Mouse (Mus musculus) midbrain, embryonic 10.5 days (tissue): ENCODE measurements at regions not wholly inside any gene's neighbourhood (a gene's known extent, or its start where the extent isn't known, plus 50 kb on each side); places are given as distances from the start of the nearest gene placed in this dataset.

Experiments
- DNase-seq: peaks from one replicate; pipeline ENCODE4 v3.0.0-alpha.2; 2017; ENCODE audit warnings: low spot score
- H3K27ac ChIP-seq: fragments of 300-500 bp; sonication (generic); replicated peaks from 2 replicates; pipeline ENCODE4 v1.5.1; 2016; ENCODE audit warnings: mild to moderate bottlenecking
- H3K27me3 ChIP-seq: fragments of 300-500 bp; sonication (generic); 2 replicates; pipeline ENCODE4 v1.6.1; 2016; ENCODE audit warnings: low read depth, mild to moderate bottlenecking; ENCODE audit not compliant: poor library complexity, severe bottlenecking
- H3K36me3 ChIP-seq: fragments of 300-500 bp; sonication (generic); 2 replicates; pipeline ENCODE4 v1.6.1; 2016; ENCODE audit warnings: mild to moderate bottlenecking, moderate library complexity
- H3K4me1 ChIP-seq: fragments of 300-500 bp; sonication (generic); 2 replicates; pipeline ENCODE4 v1.6.1; 2016
- H3K4me3 ChIP-seq: fragments of 300-500 bp; sonication (generic); 2 replicates; pipeline ENCODE4 v1.5.1; 2016; ENCODE audit warnings: mild to moderate bottlenecking, moderate library complexity
- H3K9me3 ChIP-seq: fragments of 300-500 bp; sonication (generic); replicated peaks from 2 replicates; pipeline ENCODE4 v1.6.1; 2016; ENCODE audit warnings: mild to moderate bottlenecking
- WGBS: fragments of 180-500 bp; shearing (Covaris S2); methylation state at CpG from one replicate; pipeline ENCODE4 v1.1.7; 2016; 5-methylcytosine and 5-hydroxymethylcytosine counted together

DNA sequence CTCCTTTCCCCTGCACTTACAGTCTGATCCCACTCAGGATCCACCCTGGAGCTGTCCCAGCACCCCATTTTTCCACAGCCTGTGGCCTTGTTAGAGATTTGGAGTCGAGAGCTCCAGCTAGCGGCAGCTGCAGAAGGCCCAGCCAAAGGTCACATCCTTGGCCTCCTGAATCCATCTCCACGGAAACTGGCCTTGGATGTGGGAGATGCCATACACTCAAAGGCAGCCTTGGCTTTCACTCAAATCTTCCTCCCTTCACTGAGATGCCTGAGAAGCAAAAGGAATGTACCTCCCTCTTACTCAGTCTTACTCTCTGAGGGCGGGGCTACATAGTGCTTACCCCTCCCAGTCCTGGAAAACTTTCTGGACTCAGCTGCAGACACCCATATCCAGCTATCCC, 56.2 kb upstream of the Ky start:
- H3K9me3 ChIP-seq, result no peaks in the 10 kb centered on the region
- peak; percentile 43 for DNase-seq
- no peaks in the 10 kb centered on the region for H3K27me3 ChIP-seq
- peaks cover 8% of the 10 kb centered on the region for H3K4me1 ChIP-seq
- H3K4me3 ChIP-seq, result no peak overlapping the region
- peak overlapping the region; percentile 42; the same call in 1 of the 2 replicates for H3K27ac ChIP-seq
- 54% methylated on average over 4 of the region's 4 CpGs for WGBS
- no peaks in the 10 kb centered on the region for H3K36me3 ChIP-seq

- Histone ChIP-seq H3K27me3 (no peaks in the 10 kb centered on the region), H3K36me3 (no peaks in the 10 kb centered on the region), H3K9me3 (no peaks in the 10 kb centered on the region), H3K27ac (no peak overlapping the region), H3K4me3 (no peak overlapping the region), H3K4me1 (peaks cover 8% of the 10 kb centered on the region)
- 83% methylated on average over 2 of the region's 2 CpGs for WGBS
- DNase-seq, result no peak
These were observed 59.5 kb upstream of the Ky start for GRCm38 (mm10) chr9:102446066-102446465.

DNA sequence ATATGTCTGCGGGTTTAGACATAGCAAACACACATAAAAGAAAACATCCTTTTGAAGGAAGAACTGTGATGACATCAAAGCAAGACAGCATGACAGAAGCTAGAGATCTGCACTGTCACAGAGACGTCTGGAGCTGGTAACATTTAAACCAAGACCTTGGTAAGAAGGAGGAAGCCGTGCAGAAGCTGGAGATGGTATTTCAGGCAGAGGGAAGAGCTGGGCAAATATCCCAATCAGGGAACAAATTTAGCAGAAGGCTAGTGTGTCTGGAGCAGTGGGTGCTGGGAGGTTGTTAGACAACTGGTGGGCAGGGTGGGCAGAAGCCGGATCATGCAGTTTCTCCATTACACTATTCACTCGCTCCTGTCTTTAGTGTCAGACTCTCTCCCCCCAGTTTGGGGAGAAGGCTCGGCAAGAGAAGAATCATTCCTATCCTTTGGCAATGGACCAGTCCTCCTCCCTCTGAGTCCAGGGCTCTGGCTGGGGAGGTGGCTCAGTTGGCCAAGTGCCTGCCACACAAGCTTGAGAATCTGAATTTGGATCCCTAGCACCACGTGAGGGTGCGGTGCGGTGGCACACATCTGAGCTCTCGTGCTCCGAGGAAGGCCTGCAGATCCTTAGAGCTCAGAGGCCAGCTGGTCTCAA, 63.2 kb upstream of the Ky start:
- no peak for DNase-seq
- Histone ChIP-seq H3K4me1 (no peaks in the 10 kb centered on the region), H3K4me3 (no peak overlapping the region), H3K27me3 (no peaks in the 10 kb centered on the region), H3K27ac (no peak overlapping the region), H3K9me3 (no peaks in the 10 kb centered on the region), H3K36me3 (no peaks in the 10 kb centered on the region)
- 88% methylated on average over 11 of the region's 11 CpGs for WGBS

GRCm38 (mm10) chr9:102437641-102438040, 67.9 kb upstream of the Ky start:
- Histone ChIP-seq H3K4me1 (peaks cover 4% of the 10 kb centered on the region; the same call in 1 of the 2 replicates), H3K27me3 (no peaks in the 10 kb centered on the region), H3K4me3 (no peak overlapping the region), H3K36me3 (no peaks in the 10 kb centered on the region), H3K27ac (no peak overlapping the region), H3K9me3 (no peaks in the 10 kb centered on the region)
- 90% methylated on average over 3 of the region's 3 CpGs for WGBS
- DNase-seq, result no peak

DNA sequence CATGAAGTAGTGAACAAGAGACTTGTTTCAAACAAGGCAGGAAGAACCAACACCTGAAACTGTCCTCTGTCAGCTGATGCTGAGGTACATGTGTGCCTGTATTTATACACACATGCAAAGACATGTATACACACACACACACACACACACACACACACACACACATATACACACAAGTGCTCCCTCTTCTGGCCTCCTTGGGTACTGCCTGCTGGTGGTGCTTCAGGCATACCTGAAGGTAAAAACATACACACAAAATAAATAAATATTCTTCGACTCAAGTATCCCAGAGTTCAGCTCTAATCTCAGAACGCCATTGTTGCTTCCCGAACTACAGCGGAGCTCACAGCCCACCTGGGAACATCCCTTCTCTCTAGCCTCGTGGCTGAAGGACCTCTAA, 69.2 kb upstream of the Ky start:
- Histone ChIP-seq H3K4me1 (peaks cover 9% of the 10 kb centered on the region; the same call in 1 of the 2 replicates), H3K36me3 (no peaks in the 10 kb centered on the region), H3K27ac (no peak overlapping the region), H3K9me3 (no peaks in the 10 kb centered on the region), H3K27me3 (no peaks in the 10 kb centered on the region), H3K4me3 (no peak overlapping the region)
- WGBS, result 87% methylated on average over 5 of the region's 5 CpGs
- no peak for DNase-seq

DNA sequence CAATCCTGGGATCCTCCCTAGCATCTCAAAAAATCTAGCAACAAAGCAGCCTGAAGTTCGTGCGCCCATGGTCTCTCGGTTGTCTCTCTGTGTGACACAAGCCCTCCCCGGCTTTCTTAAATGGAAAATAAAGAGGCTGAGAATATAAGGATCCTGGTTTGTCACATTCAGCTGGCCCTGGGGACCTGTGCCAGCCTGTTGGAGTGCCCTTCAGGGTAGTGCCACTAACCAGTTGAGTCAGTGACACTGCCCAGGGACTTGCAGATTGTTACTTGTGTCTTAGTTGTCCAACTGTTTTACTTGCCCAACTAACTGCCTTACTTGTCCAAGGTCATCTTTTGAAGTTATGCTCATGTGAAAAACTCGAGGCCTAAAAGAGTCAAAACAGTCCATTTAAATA, 73.5 kb upstream of the Ephb1 start:
- no peaks in the 10 kb centered on the region for H3K36me3 ChIP-seq
- no peaks in the 10 kb centered on the region for H3K9me3 ChIP-seq
- 92% methylated on average over 5 of the region's 5 CpGs for WGBS
- H3K4me1 ChIP-seq, result peaks cover 27% of the 10 kb centered on the region
- H3K4me3 ChIP-seq, result no peak overlapping the region
- H3K27ac ChIP-seq, result no peak overlapping the region
- DNase-seq, result no peak
- H3K27me3 ChIP-seq, result peaks cover 16% of the 10 kb centered on the region

GRCm38 (mm10) chr9:102424672-102425345, 70.3 kb upstream of the Ephb1 start:
- Histone ChIP-seq H3K9me3 (no peaks in the 10 kb centered on the region), H3K36me3 (no peaks in the 10 kb centered on the region), H3K27me3 (peaks cover 31% of the 10 kb centered on the region), H3K4me3 (peak overlapping the region; percentile 37; the same call in 1 of the 2 replicates), H3K27ac (peak overlapping the region; percentile 91), H3K4me1 (peaks cover 35% of the 10 kb centered on the region)
- WGBS, result 59% methylated on average over 11 of the region's 11 CpGs
- no peak for DNase-seq

GRCm38 (mm10) chr9:102423919-102424671, 69.6 kb upstream of the Ephb1 start:
- 7% methylated on average over 20 of the region's 20 CpGs for WGBS
- Histone ChIP-seq H3K9me3 (no peaks in the 10 kb centered on the region), H3K27ac (peak overlapping the region; percentile 91), H3K4me1 (peaks cover 39% of the 10 kb centered on the region), H3K27me3 (peaks cover 36% of the 10 kb centered on the region), H3K36me3 (no peaks in the 10 kb centered on the region), H3K4me3 (peak overlapping the region; percentile 37)
- peak; percentile 73 for DNase-seq

DNA sequence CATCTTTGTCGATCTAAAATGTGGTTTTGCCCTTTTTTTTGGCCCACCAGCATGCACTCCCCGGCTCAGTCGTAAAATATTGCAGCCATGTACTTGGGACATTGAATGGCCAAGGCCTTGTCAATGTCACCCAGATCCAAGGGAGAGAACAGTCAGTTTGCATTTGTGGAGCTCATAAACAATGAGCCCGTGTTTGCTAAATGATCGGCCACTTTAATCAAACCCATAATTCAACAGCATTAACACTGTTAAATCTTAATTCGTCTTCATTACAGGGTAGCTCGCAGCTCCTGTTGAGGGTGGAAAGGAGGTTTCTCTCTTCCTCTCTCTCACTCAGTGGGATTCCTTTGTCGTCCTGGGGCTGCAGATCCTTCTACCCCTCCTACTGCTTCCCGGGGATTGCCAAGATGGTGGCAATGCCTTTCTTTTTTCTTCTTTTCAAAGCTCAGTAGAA, 69.0 kb upstream of the Ephb1 start:
- H3K9me3 ChIP-seq, result no peaks in the 10 kb centered on the region
- peaks cover 39% of the 10 kb centered on the region for H3K4me1 ChIP-seq
- H3K27ac ChIP-seq, result peak overlapping the region; percentile 91
- peak overlapping the region; percentile 37 for H3K4me3 ChIP-seq
- H3K27me3 ChIP-seq, result peaks cover 36% of the 10 kb centered on the region
- no peaks in the 10 kb centered on the region for H3K36me3 ChIP-seq
- 16% methylated on average over 9 of the region's 9 CpGs for WGBS
- peak; percentile 24 for DNase-seq

- no peak for DNase-seq
- no peak overlapping the region for H3K27ac ChIP-seq
- peaks cover 39% of the 10 kb centered on the region for H3K4me1 ChIP-seq
- no peaks in the 10 kb centered on the region for H3K36me3 ChIP-seq
- 95% methylated on average over 3 of the region's 3 CpGs for WGBS
- peaks cover 3% of the 10 kb centered on the region; the same call in 1 of the 2 replicates for H3K9me3 ChIP-seq
- H3K4me3 ChIP-seq, result no peak overlapping the region
- peaks cover 40% of the 10 kb centered on the region for H3K27me3 ChIP-seq
These were observed 67.3 kb upstream of the Ephb1 start for GRCm38 (mm10) chr9:102421826-102422225.

DNA sequence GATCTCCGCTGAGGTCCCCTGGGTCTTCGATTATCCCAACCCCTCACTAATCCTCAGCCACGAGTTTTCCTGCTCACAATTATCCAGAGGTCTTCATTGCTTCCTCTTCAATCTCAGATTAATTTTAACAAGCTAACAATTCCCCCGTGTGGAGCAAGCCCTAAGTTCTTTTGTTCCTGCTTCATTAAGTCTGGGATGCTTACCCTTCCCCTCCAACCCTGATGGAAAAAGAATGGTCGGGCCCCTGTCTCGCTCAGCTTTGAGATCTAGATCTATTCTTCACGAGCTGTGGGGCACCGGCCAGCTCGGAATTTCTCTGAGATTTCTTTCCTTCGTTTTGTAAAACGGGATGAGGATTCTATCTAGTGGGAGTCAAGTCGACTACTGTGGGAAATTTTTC, 65.7 kb upstream of the Ephb1 start:
- Histone ChIP-seq H3K36me3 (no peaks in the 10 kb centered on the region), H3K27me3 (peaks cover 29% of the 10 kb centered on the region), H3K9me3 (peaks cover 3% of the 10 kb centered on the region; the same call in 1 of the 2 replicates), H3K4me3 (no peak overlapping the region), H3K4me1 (peaks cover 39% of the 10 kb centered on the region), H3K27ac (0 out of 2 replicates have a peak overlapping the region, but pooled peaks have one; percentile 9)
- DNase-seq, result peak; percentile 32
- 7% methylated on average over 12 of the region's 12 CpGs for WGBS

DNA sequence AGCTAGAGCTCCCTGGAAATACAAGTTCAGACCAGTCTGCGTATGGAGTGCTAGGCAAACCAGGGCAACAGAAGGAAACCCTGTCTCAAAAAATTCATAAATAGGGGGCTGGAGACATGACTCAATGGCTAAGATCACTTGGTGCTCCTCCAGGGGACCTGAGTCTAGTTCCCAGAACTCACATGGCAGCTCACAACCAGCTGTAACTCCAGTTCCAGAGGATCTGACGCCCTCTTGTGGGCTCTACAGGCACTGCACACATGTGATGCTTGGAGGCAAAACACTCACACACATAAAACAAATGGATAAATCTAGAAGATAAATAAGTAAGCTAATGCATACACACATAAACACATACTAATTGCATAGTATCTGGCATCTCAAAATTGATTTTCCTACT, 59.1 kb upstream of the Ephb1 start:
- Histone ChIP-seq H3K9me3 (peaks cover 3% of the 10 kb centered on the region; the same call in 1 of the 2 replicates), H3K27ac (no peak overlapping the region), H3K4me1 (no peaks in the 10 kb centered on the region), H3K4me3 (no peak overlapping the region), H3K36me3 (no peaks in the 10 kb centered on the region), H3K27me3 (peaks cover 4% of the 10 kb centered on the region; the same call in 1 of the 2 replicates)
- DNase-seq, result no peak
- WGBS, result 57% methylated on average over 2 of the region's 2 CpGs
